ENCODE assay signal across 15 mouse cellular contexts in the genomic region with DNA sequence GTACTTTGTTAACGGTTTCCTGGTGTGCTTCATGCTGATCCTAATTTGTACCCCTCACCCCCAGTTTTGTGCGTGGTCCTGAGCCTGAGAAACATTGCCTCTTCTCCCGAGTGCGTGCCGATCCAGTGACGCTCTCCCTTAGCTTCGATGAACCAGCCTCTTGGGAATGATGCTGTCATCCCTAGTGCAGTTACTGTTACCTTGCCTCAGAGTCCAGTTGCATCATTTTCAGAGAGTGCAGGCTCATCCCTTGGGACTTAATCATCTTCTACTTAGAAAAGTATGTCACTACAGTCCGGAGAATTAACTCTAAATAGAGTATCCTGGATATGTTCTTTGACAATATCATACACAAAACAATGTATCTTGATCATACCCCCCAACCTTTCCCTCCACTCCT.
"Had no signal": no experiment of that assay in that cellular context is flagged by ENCODE, and none has a peak within 500 bp of the region (broad histone marks: within the 10 kb centered on the region; RNA-seq: fewer than 3 reads in every experiment).

No protein-coding gene starts in this region.

- DNase-seq: kidney, adult 9 months; layer of hippocampus, adult 9-11 months; liver, embryonic 13.5 days; lung, adult 2 months; lung, postnatal 14 days; lung, postnatal 4 days; midbrain, embryonic 14.5 days; retina, postnatal 1 day; right cerebral cortex, postnatal 25 days; spleen, adult 18-20 months; thymus, postnatal 36 days had no signal

- H3K4me2 ChIP-seq: liver, embryonic 13.5 days; midbrain, embryonic 11.5 days; neural tube, embryonic 13.5 days; stomach, embryonic 15.5 days had no signal

- H3K27me3 ChIP-seq: liver, embryonic 13.5 days; neural tube, embryonic 13.5 days; stomach, embryonic 15.5 days had no signal

- H3K4me3 ChIP-seq: layer of hippocampus, adult 2 months; liver, embryonic 13.5 days; neural tube, embryonic 13.5 days; stomach, embryonic 15.5 days had no signal
